Comparison of ENCODE assay signal across 14 mouse cellular contexts in the genomic region with DNA sequence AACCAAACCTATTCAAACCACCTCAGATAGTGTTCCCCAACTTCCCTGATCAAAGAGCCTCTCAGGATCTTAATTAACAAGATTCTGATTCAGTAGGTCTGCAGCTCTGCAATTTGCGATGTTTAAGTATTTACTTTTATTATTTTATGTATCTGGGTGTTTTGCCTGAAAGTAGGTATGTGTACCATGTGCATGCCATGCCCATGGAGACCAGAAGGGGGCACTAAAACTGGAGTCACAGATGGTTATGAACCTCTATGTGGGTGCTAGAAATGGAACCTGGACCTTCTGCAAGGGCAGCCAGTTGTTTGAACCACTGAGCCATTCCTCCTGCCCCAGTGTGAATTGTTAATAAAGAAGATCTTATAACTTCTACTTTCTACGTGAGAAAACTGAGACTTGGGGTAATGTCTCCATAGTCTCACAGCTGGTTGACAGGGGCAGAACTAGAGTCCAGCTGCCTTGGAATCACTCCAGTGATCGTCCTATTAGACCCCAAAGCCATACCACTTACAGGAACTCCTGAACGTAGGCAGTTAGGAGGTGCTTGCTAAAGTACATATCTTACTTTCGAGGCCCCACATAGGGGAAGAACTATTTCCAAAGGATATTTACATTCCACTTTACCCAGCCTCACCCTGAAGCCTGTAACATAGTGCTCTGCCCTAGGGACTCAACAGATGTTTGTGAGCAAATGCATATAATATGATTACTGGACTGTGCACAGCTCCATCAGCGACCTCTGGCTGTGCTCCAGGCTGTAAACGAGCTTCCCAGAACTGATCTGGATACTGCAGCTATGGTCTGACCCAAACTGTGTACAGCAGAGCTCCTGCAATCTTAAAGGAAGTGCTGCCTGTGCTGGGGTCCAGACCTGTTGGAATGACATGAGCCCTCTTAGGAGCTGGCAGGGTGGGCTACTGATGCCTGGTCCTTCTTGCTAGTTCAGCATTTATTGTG. TPM values are rescaled to one million over a fixed set of nuclear protein-coding genes. Genes with fewer than 3 reads are reported as not detected.
A peak's percentile ranks its signal among the peaks of the same experiment; 100 is the strongest.
DNase-seq lines count a peak whose midpoint lies in the region; ATAC-seq and TF ChIP-seq lines count a peak whose summit lies in the region.
"Had no signal": no experiment of that assay in that cellular context is flagged by ENCODE, and none has a peak within 500 bp of the region (broad histone marks: within the 10 kb centered on the region; RNA-seq: fewer than 3 reads in every experiment).

No protein-coding gene starts in this region.

- peak overlapping the region; percentile 24 for H3K27ac ChIP-seq in gastrocnemius, adult 2 months
- no peak overlapping the region for H3K27ac ChIP-seq in left cerebral cortex, adult 2 months
- no peak overlapping the region for H3K27ac ChIP-seq in limb, embryonic 13.5 days
- H3K27ac ChIP-seq: hindbrain, embryonic 15.5 days had no signal

- no peaks in the 10 kb centered on the region; the same call in 1 of the 2 replicates for H3K9me3 ChIP-seq in limb, embryonic 13.5 days
- H3K9me3 ChIP-seq: hindbrain, embryonic 15.5 days had no signal

- no peak overlapping the region for H3K4me2 ChIP-seq in limb, embryonic 13.5 days (replicated peaks)
- H3K4me2 ChIP-seq: hindbrain, embryonic 15.5 days had no signal

- H3K27me3 ChIP-seq in limb, embryonic 13.5 days, result no peaks in the 10 kb centered on the region
- H3K27me3 ChIP-seq: hindbrain, embryonic 15.5 days had no signal

- 57% methylated on average over 7 of the region's 7 CpGs for WGBS in limb, embryonic 13.5 days

- peak; percentile 75; the same call in 1 of the 2 replicates for ATAC-seq in limb, embryonic 13.5 days (ENCODE audit: low FRiP score, low read depth)

- H3K4me1 ChIP-seq in limb, embryonic 13.5 days, result peaks cover 24% of the 10 kb centered on the region

- no peak overlapping the region for H3K4me3 ChIP-seq in gastrocnemius, adult 2 months
- no peak overlapping the region for H3K4me3 ChIP-seq in left cerebral cortex, adult 2 months
- no peak overlapping the region for H3K4me3 ChIP-seq in limb, embryonic 13.5 days
- H3K4me3 ChIP-seq: erythroblast, embryonic 14.5 days; hindbrain, embryonic 15.5 days; megakaryocyte, embryonic 14.5 days had no signal

- peak; percentile 69 for DNase-seq in gastrocnemius, adult 2 months
- no peak for DNase-seq in gastrocnemius, adult 8-10 months (ENCODE audit: low spot score in 2 of 2)
- DNase-seq in left cerebral cortex, adult 2 months (ENCODE audit: extremely low spot score in 1 of 2, low spot score in 2 of 2), result no peak
- DNase-seq in left cerebral cortex, adult 18-20 months (ENCODE audit: low spot score in 2 of 2), result no peak
- peak; percentile 83 for DNase-seq in MN1 (ENCODE audit: low spot score)
- DNase-seq in frontal cortex, postnatal 25 days (ENCODE audit: low spot score in 2 of 2), result no peak
- DNase-seq in natural killer cell, adult 2 months (ENCODE audit: low spot score in 2 of 2), result no peak
- DNase-seq: adrenal gland, postnatal 14 days; retina, postnatal 1 day had no signal

- TF ChIP-seq CTCF in gastrocnemius, adult 2 months (IDR thresholded peaks at IDR 0.05), result peak; percentile 37
- TF ChIP-seq CTCF in left cerebral cortex, adult 2 months (IDR thresholded peaks at IDR 0.05), result peak; percentile 14

- H3K9ac ChIP-seq in limb, embryonic 13.5 days, result no peak overlapping the region
- H3K9ac ChIP-seq: hindbrain, embryonic 15.5 days had no signal

- no peaks in the 10 kb centered on the region for H3K36me3 ChIP-seq in limb, embryonic 13.5 days
- H3K36me3 ChIP-seq: hindbrain, embryonic 15.5 days had no signal

- intact Hi-C loops in gastrocnemius, adult 2 months (cut with DNase I), result no loop called here
- intact Hi-C loops in left cerebral cortex, adult 2 months (cut with DNase I), result no loop called here

RNA-seq across cellular contexts. Expression of a gene that starts 7.1 kb away (rescaled TPM):
- total RNA-seq in gastrocnemius, adult 2 months (2021), result 10 to 100 TPM; 21.6 to 28.3 TPM
- total RNA-seq in gastrocnemius, adult 8-10 months (2022), result 10 to 100 TPM; 30.3 to 36.5 (median 32.6) TPM
- total RNA-seq in left cerebral cortex, adult 2 months (2021), result 10 to 100 TPM; 80.2 to 82.8 TPM
- total RNA-seq in left cerebral cortex, adult 18-20 months (2021), result 10 to 100 TPM; 78.2 to 79.7 TPM
- polyA plus RNA-seq in limb, embryonic 13.5 days (2015; fragmentation: Nextera tagmentation; extraction: Ambion mirVana), result 4.3 and 4.4 TPM in 2 replicates

RNA-seq across cellular contexts. Expression of a gene that starts 22.0 kb away (rescaled TPM):
- total RNA-seq in gastrocnemius, adult 2 months (2021), result 1 to 10 TPM; 2.8 to 3.8 TPM
- total RNA-seq in gastrocnemius, adult 8-10 months (2022), result 1 to 10 TPM; 3.0 to 3.8 (median 3.4) TPM
- total RNA-seq in left cerebral cortex, adult 2 months (2021), result 10 to 100 TPM; 18.8 to 20.7 TPM
- total RNA-seq in left cerebral cortex, adult 18-20 months (2021), result 10 to 100 TPM; 20.6 to 21.4 TPM
- polyA plus RNA-seq in limb, embryonic 13.5 days (2015; fragmentation: Nextera tagmentation; extraction: Ambion mirVana), result 1.8 and 2.1 TPM in 2 replicates

RNA-seq across cellular contexts. Expression of a gene that starts 24.4 kb away (rescaled TPM):
- not detected for total RNA-seq in gastrocnemius, adult 2 months (2021)
- total RNA-seq in gastrocnemius, adult 8-10 months (2022), result not detected
- total RNA-seq in left cerebral cortex, adult 2 months (2021), result 10 to 100 TPM; 17.0 to 19.0 TPM
- 10 to 100 TPM; 18.4 to 22.3 TPM for total RNA-seq in left cerebral cortex, adult 18-20 months (2021)
- 0.09 and 0.19 TPM in 2 replicates for polyA plus RNA-seq in limb, embryonic 13.5 days (2015; fragmentation: Nextera tagmentation; extraction: Ambion mirVana)
- total RNA-seq: adrenal gland, postnatal 14 days had no signal
- polyA plus RNA-seq: erythroblast, embryonic 14.5 days; spleen, adult 2 months had no signal

RNA-seq across cellular contexts. Expression of a gene that starts 31.7 kb away (rescaled TPM):
- 1 to 10 TPM; 6.4 to 8.6 TPM for total RNA-seq in gastrocnemius, adult 2 months (2021)
- 1 to 10 TPM; 5.9 to 7.4 (median 6.6) TPM for total RNA-seq in gastrocnemius, adult 8-10 months (2022)
- 10 to 100 TPM; 30.6 to 32.8 TPM for total RNA-seq in left cerebral cortex, adult 2 months (2021)
- 10 to 100 TPM; 22.9 to 27.9 TPM for total RNA-seq in left cerebral cortex, adult 18-20 months (2021)
- polyA plus RNA-seq in limb, embryonic 13.5 days (2015; fragmentation: Nextera tagmentation; extraction: Ambion mirVana), result 25.4 and 26.7 TPM in 2 replicates

RNA-seq across cellular contexts. Expression of a gene that starts 33.1 kb away (rescaled TPM):
- 10 to 100 TPM; 12.0 to 13.8 TPM for total RNA-seq in gastrocnemius, adult 2 months (2021)
- 10 to 100 TPM in 3 of 4 experiments, 1 to 10 TPM in 1; 7.7 to 11.5 (median 10.5) TPM for total RNA-seq in gastrocnemius, adult 8-10 months (2022)
- 10 to 100 TPM; 26.9 to 28.6 TPM for total RNA-seq in left cerebral cortex, adult 2 months (2021)
- total RNA-seq in left cerebral cortex, adult 18-20 months (2021), result 10 to 100 TPM; 29.0 to 30.4 TPM
- 184 and 193 TPM in 2 replicates for polyA plus RNA-seq in limb, embryonic 13.5 days (2015; fragmentation: Nextera tagmentation; extraction: Ambion mirVana)

Comparison
In these comparisons a context has a peak if more than half of its experiments do, and no peak if none do; other contexts are left out.
1. DNase-seq: peak in gastrocnemius, adult 2 months (single experiment) and MN1 (single experiment); none in gastrocnemius, adult 8-10 months (0 of 2), left cerebral cortex, adult 2 months (0 of 2), left cerebral cortex, adult 18-20 months (0 of 2), frontal cortex, postnatal 25 days (0 of 2) and natural killer cell, adult 2 months (0 of 2).
2. RNA of a gene that starts 22.0 kb away (total RNA-seq): 20.6 to 21.4 TPM in left cerebral cortex, adult 18-20 months and 18.8 to 20.7 TPM in left cerebral cortex, adult 2 months; 2.8 to 3.8 TPM in gastrocnemius, adult 2 months and 3.0 to 3.8 TPM in gastrocnemius, adult 8-10 months; every median in the first group is over 4 times any median in the second.
3. RNA of a gene that starts 24.4 kb away (total RNA-seq): 18.4 to 22.3 TPM in left cerebral cortex, adult 18-20 months and 17.0 to 19.0 TPM in left cerebral cortex, adult 2 months; not detected in gastrocnemius, adult 2 months and not detected in gastrocnemius, adult 8-10 months; every median in the first group is over 10 times any median in the second.